Mouse (Mus musculus): ENCODE measurements at regions not wholly inside any gene's neighbourhood (a gene's known extent, or its start where the extent isn't known, plus 50 kb on each side); places are given as distances from the start of the nearest gene placed in this dataset.

- Histone ChIP-seq H3K27ac (ENCODE audit: insufficient read depth, low read depth) (no peak overlapping the region), H3K27me3 (replicated peaks) (peaks cover 71% of the 10 kb centered on the region), H3K4me2 (ENCODE audit: insufficient read depth, low read depth, poor library complexity, severe bottlenecking) (no peak overlapping the region), H3K36me3 (replicated peaks in 1 of 2; ENCODE audit: control insufficient read depth in 1 of 2, insufficient read depth in 1 of 2, low read length in 1 of 2) (no peaks in the 10 kb centered on the region), H3K9ac (ENCODE audit: insufficient read depth, low read depth) (no peak overlapping the region), H3K4me3 (replicated peaks in 1 of 3; ENCODE audit: low read depth in 2 of 3, low read length in 2 of 3, poor library complexity in 1 of 3) (no peak overlapping the region), H3K4me1 (ENCODE audit: control insufficient read depth in 1 of 2, insufficient read depth in 2 of 2) (no peaks in the 10 kb centered on the region), H3K79me2 (replicated peaks; ENCODE audit: control insufficient read depth, extremely low read depth, insufficient read depth, poor library complexity, severe bottlenecking) (no peaks in the 10 kb centered on the region), H3K9me3 (replicated peaks; ENCODE audit: low read length) (peaks cover 7% of the 10 kb centered on the region)
- TF ChIP-seq RAD21 (IDR thresholded peaks at IDR 0.05; ENCODE audit: low read depth, low read length) (no peak), E2F4 (IDR thresholded peaks at IDR 0.05; ENCODE audit: insufficient replicate concordance, low read depth, low read length) (no peak), SMC3 (IDR thresholded peaks at IDR 0.05; ENCODE audit: low read depth, low read length) (no peak), JUND (conservative IDR thresholded peaks at IDR 0.05; ENCODE audit: low read depth, low read length) (no peak), NELFE (IDR thresholded peaks at IDR 0.05; ENCODE audit: low read depth, low read length) (no peak), MEF2A (IDR thresholded peaks at IDR 0.05; ENCODE audit: borderline replicate concordance, low read depth, low read length) (no peak), ZC3H11A (IDR thresholded peaks at IDR 0.05; ENCODE audit: low read depth, low read length) (no peak), MXI1 (IDR thresholded peaks at IDR 0.05; ENCODE audit: low read depth, low read length) (no peak), ZNF384 (IDR thresholded peaks at IDR 0.05; ENCODE audit: low read depth, low read length) (no peak), TCF12 (IDR thresholded peaks at IDR 0.05; ENCODE audit: low read depth, low read length) (no peak)
- DNase-seq (ENCODE audit: extremely low read depth): no peak
- in situ Hi-C loops (cut with MboI; ENCODE audit: low pct_ligation_motif_present, low pct_unique_long_range_greater_than_20kb, low sequenced_read_pairs) (no loop called here), dilution Hi-C loops (cut with MboI; ENCODE audit: extremely low pct_ligation_motif_present, extremely low pct_unique_long_range_greater_than_20kb, low sequenced_read_pairs) (no loop called here)
These were observed 85.4 kb downstream of the 1810010D01Rik start for GRCm38 (mm10) chr7:145122471-145122870.

DNA sequence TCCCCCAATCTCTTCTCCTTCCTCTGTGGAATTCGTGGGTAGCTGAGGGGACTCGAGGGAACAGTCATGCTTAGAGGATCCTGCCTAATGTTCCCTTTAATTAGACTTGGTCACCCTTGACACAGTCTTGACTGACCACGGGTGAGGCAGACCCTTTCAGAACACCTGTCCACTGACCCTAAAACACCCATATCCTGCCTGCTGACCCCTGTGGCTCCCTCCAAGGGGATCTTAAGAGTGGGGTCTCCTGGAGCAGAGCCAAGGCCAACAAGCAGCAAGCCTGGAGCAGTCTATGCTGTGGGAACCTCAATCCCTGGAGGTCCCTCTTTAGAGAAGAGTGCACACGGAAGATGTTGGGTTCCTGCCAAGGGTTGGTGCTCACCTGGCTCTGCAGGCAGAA is 89.5 kb downstream of the 1810010D01Rik start:
- no peak for TF ChIP-seq MXI1 (IDR thresholded peaks at IDR 0.05; ENCODE audit: low read depth, low read length)
- TF ChIP-seq BHLHE40 (IDR thresholded peaks at IDR 0.05; ENCODE audit: low read depth, low read length): no peak
- TF ChIP-seq JUND (conservative IDR thresholded peaks at IDR 0.05; ENCODE audit: low read depth, low read length): no peak
- TF ChIP-seq POLR2A (IDR thresholded peaks at IDR 0.05; ENCODE audit: low read depth, low read length): no peak
- no peak for TF ChIP-seq KAT2A (IDR thresholded peaks at IDR 0.05; ENCODE audit: insufficient replicate concordance, low read length)
- TF ChIP-seq ZC3H11A (IDR thresholded peaks at IDR 0.05; ENCODE audit: low read depth, low read length): no peak
- no peak for TF ChIP-seq HCFC1 (IDR thresholded peaks at IDR 0.05; ENCODE audit: low read depth, low read length)
- no peak for TF ChIP-seq RAD21 (IDR thresholded peaks at IDR 0.05; ENCODE audit: low read depth, low read length)
- TF ChIP-seq RCOR1 (conservative IDR thresholded peaks at IDR 0.05; ENCODE audit: low read depth, low read length): no peak
- no peak for TF ChIP-seq MYC (IDR thresholded peaks at IDR 0.05; ENCODE audit: low read depth, low read length)
- TF ChIP-seq UBTF (IDR thresholded peaks at IDR 0.05; ENCODE audit: low read depth, low read length): no peak
- no peak for TF ChIP-seq CHD2 (IDR thresholded peaks at IDR 0.05; ENCODE audit: low read length)
- no peak for TF ChIP-seq PAX5 (IDR thresholded peaks at IDR 0.05; ENCODE audit: low read length)
- TF ChIP-seq ZKSCAN1 (IDR thresholded peaks at IDR 0.05; ENCODE audit: borderline replicate concordance, low read depth, low read length): no peak
- no peak for TF ChIP-seq ZNF384 (IDR thresholded peaks at IDR 0.05; ENCODE audit: low read depth, low read length)
- no peak for TF ChIP-seq MAX (IDR thresholded peaks at IDR 0.05; ENCODE audit: low read length)
- no peak for TF ChIP-seq USF2 (conservative IDR thresholded peaks at IDR 0.05; ENCODE audit: low read depth, low read length)
- no peak for TF ChIP-seq MAFK (IDR thresholded peaks at IDR 0.05; ENCODE audit: insufficient replicate concordance, low read length)
- TF ChIP-seq MEF2A (IDR thresholded peaks at IDR 0.05; ENCODE audit: borderline replicate concordance, low read depth, low read length): no peak
- TF ChIP-seq E2F4 (IDR thresholded peaks at IDR 0.05; ENCODE audit: insufficient replicate concordance, low read depth, low read length): no peak
- dilution Hi-C loops (cut with MboI; ENCODE audit: extremely low pct_ligation_motif_present, extremely low pct_unique_long_range_greater_than_20kb, low sequenced_read_pairs) (no loop called here), in situ Hi-C loops (cut with MboI; ENCODE audit: low pct_ligation_motif_present, low pct_unique_long_range_greater_than_20kb, low sequenced_read_pairs) (loop anchor here (5.0 kb wide), 1 partner anchor 181 kb away; the partner anchor contains the start of gene Ccnd1)
- no peak overlapping the region for H3K4me2 ChIP-seq (ENCODE audit: insufficient read depth, low read depth, poor library complexity, severe bottlenecking)
- no peaks in the 10 kb centered on the region for H3K79me2 ChIP-seq (replicated peaks; ENCODE audit: control insufficient read depth, extremely low read depth, insufficient read depth, poor library complexity, severe bottlenecking)
- H3K27me3 ChIP-seq (replicated peaks): peaks cover 60% of the 10 kb centered on the region
- no peaks in the 10 kb centered on the region for H3K4me1 ChIP-seq (ENCODE audit: control insufficient read depth in 1 of 2, insufficient read depth in 2 of 2)
- H3K27ac ChIP-seq (ENCODE audit: insufficient read depth, low read depth): no peak overlapping the region
- H3K9me3 ChIP-seq (replicated peaks; ENCODE audit: low read length): peaks cover 7% of the 10 kb centered on the region
- H3K36me3 ChIP-seq (replicated peaks in 1 of 2; ENCODE audit: control insufficient read depth in 1 of 2, insufficient read depth in 1 of 2, low read length in 1 of 2): no peaks in the 10 kb centered on the region
- no peak for DNase-seq (ENCODE audit: extremely low read depth)
- H3K4me3 ChIP-seq (replicated peaks in 1 of 3; ENCODE audit: low read depth in 2 of 3, low read length in 2 of 3, poor library complexity in 1 of 3): no peak overlapping the region
- H3K9ac ChIP-seq (ENCODE audit: insufficient read depth, low read depth): no peak overlapping the region
